Mouse (Mus musculus): ENCODE data around the gene Gpn2.

The Gpn2 gene

GRCm38 (mm10) chr4:133584059-133584951, at the start of gene Gpn2:
Gpn2 (plus strand) TSS chr4:133584362.
- DNase-seq, result peak; percentile 78 to 81

- no peak for DNase-seq
Measured at GRCm38 (mm10) chr4:133536081-133536480, 48.1 kb upstream of the Gpn2 start.

GRCm38 (mm10) chr4:133536652-133537051, 47.5 kb upstream of the Gpn2 start:
- DNase-seq, result no peak

- DNase-seq, result peak; percentile 96 to 97
Measured at GRCm38 (mm10) chr4:133545272-133546231, 38.6 kb upstream of the Gpn2 start, which contains the start of gene Nudc. Nudc (minus strand) TSS chr4:133545996.

GRCm38 (mm10) chr4:133552029-133552428, 32.1 kb upstream of the Gpn2 start:
- DNase-seq, result no peak

GRCm38 (mm10) chr4:133552768-133553447, 31.3 kb upstream of the Gpn2 start, which contains the start of gene Nr0b2:
Nr0b2 (plus strand) TSS chr4:133553376.
- peak; percentile 24 to 55 for DNase-seq

- DNase-seq, result peak; percentile 38 to 51
Measured at GRCm38 (mm10) chr4:133553448-133554330, 30.5 kb upstream of the Gpn2 start.

- DNase-seq, result no peak
Measured at GRCm38 (mm10) chr4:133557041-133557717, 27.0 kb upstream of the Gpn2 start.

GRCm38 (mm10) chr4:133559846-133560245, 24.3 kb upstream of the Gpn2 start:
- DNase-seq, result no peak

GRCm38 (mm10) chr4:133561622-133562021, 22.5 kb upstream of the Gpn2 start:
- no peak for DNase-seq

- peak; percentile 87 to 89 for DNase-seq
Measured at GRCm38 (mm10) chr4:133563123-133563571, 21.0 kb upstream of the Gpn2 start.

- no peak for DNase-seq
Measured at GRCm38 (mm10) chr4:133567251-133567650, 16.9 kb upstream of the Gpn2 start.

- DNase-seq, result no peak
Measured at GRCm38 (mm10) chr4:133569291-133570065, 14.7 kb upstream of the Gpn2 start.

- no peak for DNase-seq
Measured at GRCm38 (mm10) chr4:133570066-133570466, 14.1 kb upstream of the Gpn2 start.

- peak; percentile 95 for DNase-seq
Measured at GRCm38 (mm10) chr4:133574070-133574842, 9.9 kb upstream of the Gpn2 start, which contains the start of gene Gpatch3. Gpatch3 (plus strand) TSS chr4:133574745.

GRCm38 (mm10) chr4:133574843-133575202, 9.3 kb upstream of the Gpn2 start:
- DNase-seq, result no peak

- DNase-seq, result no peak
Measured at GRCm38 (mm10) chr4:133577983-133578382, 6.2 kb upstream of the Gpn2 start.

GRCm38 (mm10) chr4:133583690-133584058, 488 bp upstream of the Gpn2 start:
- no peak for DNase-seq

GRCm38 (mm10) chr4:133592570-133592969, 8.4 kb downstream of the Gpn2 start:
- DNase-seq, result peak; percentile 83 to 84
